Mouse (Mus musculus) heart, postnatal 0 days (tissue): Measurements from ENCODE around the gene Glipr2. TPM values are rescaled to one million over a fixed set of nuclear protein-coding genes. Genes with fewer than 3 reads are reported as not detected.

Source experiments
- ATAC-seq: fragments of 200-750 bp; cut with Nextera tagmentation; 2 replicates; pipeline ENCODE4 v1.8.0; 2017; ENCODE audit warnings: low read depth, moderate number of reproducible peaks, moderate library complexity; ENCODE audit not compliant: insufficient read depth
- DNase-seq: peaks from one replicate; pipeline ENCODE4 v3.0.0-alpha.2; 2016; ENCODE audit warnings: low spot score
- H3K27ac ChIP-seq: fragments of 300-500 bp; sonication (generic); 2 replicates; pipeline ENCODE4 v1.5.1; 2014; ENCODE audit warnings: low read depth, mild to moderate bottlenecking
- H3K27me3 ChIP-seq: fragments of 300-500 bp; sonication (generic); 2 replicates; pipeline ENCODE4 v1.6.1; 2014; ENCODE audit warnings: low read length, mixed read lengths; ENCODE audit not compliant: control insufficient read depth, insufficient read depth
- H3K36me3 ChIP-seq: fragments of 300-500 bp; sonication (generic); replicated peaks from 2 replicates; pipeline ENCODE4 v1.6.1; 2014; ENCODE audit warnings: low read length, mixed read lengths; ENCODE audit not compliant: control insufficient read depth, insufficient read depth
- H3K4me1 ChIP-seq: fragments of 300-500 bp; sonication (generic); 2 replicates; pipeline ENCODE4 v1.6.1; 2014; ENCODE audit warnings: antibody characterized with exemption; ENCODE audit not compliant: control insufficient read depth, insufficient read depth
- H3K4me2 ChIP-seq: fragments of 300-500 bp; sonication (generic); 2 replicates; pipeline ENCODE4 v1.6.1; 2014; ENCODE audit warnings: low read depth, mild to moderate bottlenecking, low read length, moderate library complexity
- H3K4me3 ChIP-seq: fragments of 300-500 bp; sonication (generic); 2 replicates; pipeline ENCODE4 v1.5.1; 2014; ENCODE audit warnings: low read depth, low read length
- H3K9ac ChIP-seq: fragments of 300-500 bp; sonication (generic); replicated peaks from 2 replicates; pipeline ENCODE4 v1.6.1; 2014; ENCODE audit warnings: low read depth, low read length, mixed read lengths
- H3K9me3 ChIP-seq: fragments of 300-500 bp; sonication (generic); replicated peaks from 2 replicates; pipeline ENCODE4 v1.6.1; 2016; ENCODE audit warnings: low read length; ENCODE audit not compliant: control insufficient read depth
- CTCF ChIP-seq: IDR thresholded peaks from 2 replicates; pipeline ENCODE4 v1.5.1; 2016; ENCODE audit warnings: antibody characterized with exemption, control low read depth, low read depth
- EP300 ChIP-seq: IDR thresholded peaks from 2 replicates; pipeline ENCODE4 v1.6.1; 2016; ENCODE audit warnings: antibody characterized with exemption, low read depth
- WGBS: fragments of 180-500 bp; shearing (Covaris S2); extraction: QIAGEN DNeasy Blood & Tissue Kit; methylation state at CpG from one replicate; pipeline ENCODE4 v1.1.7; 2014; 5-methylcytosine and 5-hydroxymethylcytosine counted together
- polyA plus RNA-seq: library from polyadenylated mRNA; unstranded; fragments of >200 nt; fragmentation: Nextera tagmentation; extraction: Ambion mirVana; gene quantifications from 2 replicates; pipeline ENCODE4 v1.2.1, GENCODE M21; 2015
- total RNA-seq: library from RNA; depleted of rRNA; stranded (reverse); fragments of >200 nt; gene quantifications from 2 replicates; pipeline ENCODE4 v1.2.3, GENCODE M21; 2014; ENCODE audit warnings: low replicate concordance

Glipr2 gene
- total and polyA plus RNA-seq, 2 experiments from 2014 or later = 28.4 to 39.2 TPM

GRCm38 (mm10) chr4:43970393-43971330, 13.5 kb downstream of the Glipr2 start:
- Histone ChIP-seq H3K27ac (no peak overlapping the region), H3K4me1 (peaks cover 11% of the 10 kb centered on the region), H3K9ac (no peak overlapping the region), H3K27me3 (no peaks in the 10 kb centered on the region), H3K4me3 (no peak overlapping the region), H3K36me3 (no peaks in the 10 kb centered on the region), H3K9me3 (no peaks in the 10 kb centered on the region), H3K4me2 (no peak overlapping the region)
- 88% methylated on average over 20 of the region's 20 CpGs for WGBS
- ATAC-seq = no peak
- DNase-seq = no peak
- TF ChIP-seq CTCF (no peak), EP300 (no peak)

- ATAC-seq (peak; percentile 3; the same call in 1 of the 2 replicates), DNase-seq (no peak)
- peak overlapping the region; percentile 80 for H3K27ac ChIP-seq
- H3K9ac ChIP-seq = no peak overlapping the region
- H3K27me3 ChIP-seq = no peaks in the 10 kb centered on the region
- H3K9me3 ChIP-seq = no peaks in the 10 kb centered on the region
- WGBS = 66% methylated on average over 9 of the region's 9 CpGs
- peak overlapping the region; percentile 33; the same call in 1 of the 2 replicates for H3K4me2 ChIP-seq
- H3K4me3 ChIP-seq = no peak overlapping the region
- peaks cover 8% of the 10 kb centered on the region for H3K4me1 ChIP-seq
- H3K36me3 ChIP-seq = no peaks in the 10 kb centered on the region
- TF ChIP-seq CTCF = no peak
- no peak for TF ChIP-seq EP300
Measured at GRCm38 (mm10) chr4:43971541-43972136, 14.4 kb downstream of the Glipr2 start.

GRCm38 (mm10) chr4:43972137-43972591, 15.0 kb downstream of the Glipr2 start:
- Histone ChIP-seq H3K4me2 (peak overlapping the region; percentile 33; the same call in 1 of the 2 replicates), H3K36me3 (no peaks in the 10 kb centered on the region), H3K27ac (peak overlapping the region; percentile 80), H3K9ac (no peak overlapping the region), H3K9me3 (no peaks in the 10 kb centered on the region), H3K27me3 (no peaks in the 10 kb centered on the region), H3K4me3 (no peak overlapping the region), H3K4me1 (peaks cover 8% of the 10 kb centered on the region)
- ATAC-seq = peak; percentile 67
- 5% methylated on average over 8 of the region's 8 CpGs for WGBS
- DNase-seq = peak; percentile 87
- TF ChIP-seq CTCF (no peak), EP300 (no peak)

DNA sequence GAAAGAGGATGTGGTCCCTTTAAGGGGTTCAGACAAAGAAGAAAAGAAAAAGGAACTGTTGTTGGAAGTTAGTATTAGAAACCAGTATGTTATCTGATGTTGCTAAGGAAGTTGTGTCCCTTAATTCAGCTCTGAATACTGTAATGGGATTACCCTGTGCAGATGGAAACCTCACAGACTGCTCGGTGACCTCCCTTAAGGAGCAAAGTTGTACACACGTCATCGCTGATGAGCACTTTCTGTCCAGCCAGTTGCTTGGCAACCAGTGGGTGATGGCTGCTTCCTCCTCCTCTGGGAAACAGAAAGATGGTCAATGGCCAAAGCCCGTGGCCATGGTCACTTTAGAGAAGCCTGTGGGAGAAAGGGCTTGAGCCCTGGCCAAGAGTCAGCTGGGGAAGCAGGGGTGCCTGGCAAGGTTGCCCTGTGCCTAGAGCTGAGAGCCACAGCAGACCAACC, 16.4 kb downstream of the Glipr2 start:
- Histone ChIP-seq H3K4me3 (no peak overlapping the region), H3K9ac (no peak overlapping the region), H3K4me1 (peaks cover 12% of the 10 kb centered on the region), H3K27ac (peak overlapping the region; percentile 80; the same call in 1 of the 2 replicates), H3K27me3 (no peaks in the 10 kb centered on the region), H3K36me3 (no peaks in the 10 kb centered on the region), H3K4me2 (no peak overlapping the region), H3K9me3 (no peaks in the 10 kb centered on the region)
- DNase-seq (peak; percentile 82), ATAC-seq (peak; percentile 47)
- WGBS = 38% methylated on average over 4 of the region's 4 CpGs
- no peak for TF ChIP-seq EP300
- TF ChIP-seq CTCF = no peak

- WGBS = 72% methylated on average over 10 of the region's 10 CpGs
- no peaks in the 10 kb centered on the region for H3K9me3 ChIP-seq
- H3K4me2 ChIP-seq = no peak overlapping the region
- H3K36me3 ChIP-seq = no peaks in the 10 kb centered on the region
- ATAC-seq = no peak
- no peak for TF ChIP-seq EP300
- H3K4me3 ChIP-seq = no peak overlapping the region
- H3K27me3 ChIP-seq = no peaks in the 10 kb centered on the region
- DNase-seq = no peak
- H3K27ac ChIP-seq = no peak overlapping the region
- no peak overlapping the region for H3K9ac ChIP-seq
- H3K4me1 ChIP-seq = peaks cover 23% of the 10 kb centered on the region
Measured at GRCm38 (mm10) chr4:43974914-43975616, 17.9 kb downstream of the Glipr2 start.
